Mouse (Mus musculus): ENCODE results near the gene Ddx1. TPM values are rescaled to one million over a fixed set of nuclear protein-coding genes. Genes with fewer than 3 reads are reported as not detected.

Gene Ddx1
- 29.1 and 30.2 TPM in 2 replicates for polyA plus RNA-seq (2012; rRNA removed)

GRCm38 (mm10) chr12:13248691-13249572 lies at the start of gene Ddx1:
Ddx1 (minus strand) TSS chr12:13249213.

GRCm38 (mm10) chr12:13268826-13269449 lies 19.9 kb upstream of the Ddx1 start, which contains the start of gene Nbas:
Nbas (plus strand) TSS chr12:13269133.

Other genes starting within 250 kb of the Ddx1 start
- 4.4 and 5.3 TPM in 2 replicates for gene Nbas, start 19.9 kb upstream of the Ddx1 start, polyA plus RNA-seq (2012; rRNA removed)